Mouse (Mus musculus): Measurements from ENCODE around the gene Ralgps1.

Ralgps1 gene

GRCm38 (mm10) chr2:33173686-33174085, 197.6 kb downstream of the Ralgps1 start:
- no peak for DNase-seq (ENCODE audit: low spot score)

DNA sequence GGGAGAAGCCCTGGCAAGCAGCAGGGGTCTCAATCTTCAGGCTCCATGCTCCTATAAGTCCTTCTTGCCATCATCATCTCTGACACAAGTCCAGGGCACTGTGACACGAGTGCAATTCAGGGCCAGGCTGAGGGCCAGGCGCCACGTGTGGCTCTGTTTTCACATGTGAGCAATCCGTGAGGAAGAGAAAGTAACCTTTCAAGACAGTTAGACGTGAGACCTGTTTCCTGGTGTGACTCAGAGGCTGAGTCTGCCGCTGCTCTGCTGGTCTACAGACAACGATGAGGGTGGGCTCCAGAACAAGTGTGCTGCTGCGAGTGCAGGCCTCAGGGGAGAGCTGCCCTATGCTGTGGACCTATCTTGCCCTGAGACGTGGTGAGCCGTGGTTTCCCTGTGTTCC, 198.2 kb downstream of the Ralgps1 start:
- DNase-seq (ENCODE audit: low spot score): no peak

DNA sequence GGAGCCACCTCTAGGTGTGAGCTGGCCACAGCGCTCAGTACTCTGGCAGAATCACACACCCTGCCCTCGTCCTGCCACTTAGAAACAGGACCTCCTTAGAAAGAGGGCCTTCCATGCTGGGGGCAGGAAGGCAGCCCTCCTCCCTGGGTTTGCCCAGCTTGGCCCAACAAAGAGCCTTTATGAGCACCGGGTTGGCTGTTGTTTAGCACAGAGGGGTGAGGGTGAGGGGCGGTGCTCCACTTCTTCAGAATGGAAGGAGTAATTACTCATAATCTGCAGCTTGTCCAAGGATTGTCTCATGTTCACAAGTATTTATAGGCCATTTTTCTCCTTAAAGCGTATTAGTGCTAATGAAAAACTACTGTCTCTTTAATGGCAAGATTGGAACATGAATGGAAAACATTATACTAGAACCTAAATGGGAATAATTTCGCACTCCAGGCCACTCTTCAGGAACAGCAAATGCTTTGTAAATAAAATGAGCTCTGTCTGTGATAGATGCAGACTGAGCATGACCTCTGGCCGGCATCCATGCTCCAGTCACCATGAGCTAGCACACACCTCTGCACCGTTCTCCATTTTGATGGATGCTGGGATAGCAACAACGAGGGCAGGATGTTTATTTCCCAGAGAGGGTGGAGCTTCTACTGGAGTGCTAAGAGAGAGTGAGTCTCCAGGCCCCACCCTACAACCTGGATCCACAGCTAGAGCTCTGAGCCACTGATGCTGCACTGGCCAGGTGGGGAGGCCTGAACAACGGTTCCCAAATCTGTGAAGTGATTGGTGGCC, 200.3 kb downstream of the Ralgps1 start:
- no peak for DNase-seq (ENCODE audit: low spot score)

DNA sequence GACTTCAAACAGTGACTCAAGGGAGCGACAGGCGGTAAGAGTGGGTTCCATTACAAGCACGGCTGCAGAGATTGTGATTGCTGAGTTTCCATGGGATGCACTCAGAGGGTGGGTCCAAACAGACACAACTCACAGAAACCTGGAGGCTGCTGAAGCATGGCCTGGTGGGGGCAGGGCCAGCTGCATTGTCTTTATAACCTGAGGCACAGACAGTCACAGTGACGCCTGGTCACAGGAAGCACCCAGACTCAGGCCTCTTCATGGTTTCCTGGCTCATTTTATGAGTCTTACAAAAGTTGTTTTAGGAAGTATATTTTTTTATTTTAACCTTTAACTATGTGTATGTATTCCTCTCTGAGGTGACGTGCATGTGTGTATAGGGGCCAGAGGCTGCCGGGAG, 201.8 kb downstream of the Ralgps1 start:
- DNase-seq (ENCODE audit: low spot score): no peak

DNA sequence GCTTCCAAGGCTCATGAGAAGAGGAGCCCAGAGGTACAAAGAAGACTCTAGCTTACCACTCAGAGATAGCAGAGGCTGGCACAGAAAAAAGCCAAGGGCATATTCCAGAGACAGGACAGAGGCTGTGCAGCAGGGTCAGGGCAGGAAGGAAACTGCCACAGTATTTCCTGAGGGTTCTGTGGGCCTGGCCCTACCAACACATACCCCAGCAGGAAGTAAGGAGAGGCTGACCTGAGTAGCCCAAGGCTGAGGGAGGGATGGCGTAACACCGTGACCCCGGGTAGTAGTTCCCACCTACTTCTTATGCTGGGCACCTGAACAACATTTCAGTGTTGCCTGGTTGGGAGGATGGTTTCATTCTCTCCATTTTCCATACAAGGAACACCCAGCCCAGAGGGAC, 204.2 kb downstream of the Ralgps1 start:
- DNase-seq (ENCODE audit: low spot score): no peak

- peak; percentile 67 for DNase-seq (ENCODE audit: low spot score)
These were observed 205.4 kb downstream of the Ralgps1 start for GRCm38 (mm10) chr2:33165710-33166374.

GRCm38 (mm10) chr2:33165229-33165628, 206.1 kb downstream of the Ralgps1 start:
- DNase-seq (ENCODE audit: low spot score): no peak

DNA sequence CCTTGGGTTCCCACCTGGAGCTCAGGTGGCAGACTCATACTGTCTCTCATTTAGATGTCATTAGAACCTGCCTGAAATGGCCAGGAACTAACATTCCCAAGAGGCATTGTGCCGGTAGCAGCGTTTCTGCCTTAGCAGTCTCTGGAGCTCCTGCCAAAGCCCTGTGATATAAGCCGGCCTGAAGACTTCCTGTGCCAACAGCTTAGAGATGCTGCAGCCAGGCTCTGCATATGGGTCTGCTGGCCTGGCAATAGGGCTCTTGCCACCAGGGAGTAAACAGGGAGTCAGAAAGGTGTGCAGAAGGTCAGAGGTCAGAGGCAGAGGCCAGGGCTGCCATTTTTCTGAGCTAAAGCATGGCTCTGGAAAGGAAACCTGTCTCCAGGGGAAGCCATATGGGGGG, 206.6 kb downstream of the Ralgps1 start:
- DNase-seq (ENCODE audit: low spot score): peak; percentile 17

DNA sequence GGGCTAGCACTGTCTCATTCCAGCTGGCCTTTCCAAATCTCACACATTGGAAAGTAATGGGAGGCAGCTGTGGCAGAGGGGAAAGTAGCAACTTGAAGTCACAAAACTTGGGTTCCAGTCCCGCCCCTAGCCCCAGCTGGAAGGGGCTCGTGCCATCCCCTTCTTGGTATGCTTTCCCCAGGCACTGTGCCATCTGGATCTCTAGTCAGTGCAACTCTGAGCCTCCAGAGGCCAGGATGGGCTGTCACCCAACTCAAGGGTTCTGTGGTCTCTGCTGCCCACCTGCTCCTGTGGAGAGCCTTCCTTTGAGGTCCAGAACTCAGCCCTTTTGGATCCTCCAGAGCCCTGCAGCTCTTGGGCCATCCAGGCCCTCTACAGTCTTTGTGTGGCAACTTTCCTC, 209.2 kb downstream of the Ralgps1 start:
- DNase-seq (ENCODE audit: low spot score): no peak

- DNase-seq (ENCODE audit: low spot score): no peak
These were observed 210.8 kb downstream of the Ralgps1 start for GRCm38 (mm10) chr2:33160326-33160973.

GRCm38 (mm10) chr2:33159593-33159992, 211.7 kb downstream of the Ralgps1 start:
- no peak for DNase-seq (ENCODE audit: low spot score)

DNA sequence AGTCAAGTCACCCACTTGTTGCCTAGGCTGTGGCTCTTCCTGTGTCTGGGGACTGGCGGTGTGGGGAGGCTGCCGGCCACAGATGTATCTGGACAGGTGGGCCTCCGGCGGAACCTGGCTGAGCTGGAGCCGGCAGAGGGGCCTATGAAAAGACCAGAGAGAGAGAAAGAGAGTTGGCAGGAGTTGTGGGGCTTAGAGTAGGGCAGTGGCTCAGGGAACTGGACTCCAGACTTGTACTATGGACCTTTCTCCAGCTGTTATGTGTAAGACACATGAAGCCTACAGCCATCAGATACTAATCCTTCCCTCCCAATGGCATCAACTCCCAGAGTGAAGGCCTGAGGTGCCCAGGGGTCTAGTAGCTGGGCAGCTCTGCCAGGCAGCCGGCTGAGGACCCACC, 212.4 kb downstream of the Ralgps1 start:
- DNase-seq (ENCODE audit: low spot score): no peak

- no peak for DNase-seq (ENCODE audit: low spot score)
These were observed 215.0 kb downstream of the Ralgps1 start for GRCm38 (mm10) chr2:33156283-33156781.

DNA sequence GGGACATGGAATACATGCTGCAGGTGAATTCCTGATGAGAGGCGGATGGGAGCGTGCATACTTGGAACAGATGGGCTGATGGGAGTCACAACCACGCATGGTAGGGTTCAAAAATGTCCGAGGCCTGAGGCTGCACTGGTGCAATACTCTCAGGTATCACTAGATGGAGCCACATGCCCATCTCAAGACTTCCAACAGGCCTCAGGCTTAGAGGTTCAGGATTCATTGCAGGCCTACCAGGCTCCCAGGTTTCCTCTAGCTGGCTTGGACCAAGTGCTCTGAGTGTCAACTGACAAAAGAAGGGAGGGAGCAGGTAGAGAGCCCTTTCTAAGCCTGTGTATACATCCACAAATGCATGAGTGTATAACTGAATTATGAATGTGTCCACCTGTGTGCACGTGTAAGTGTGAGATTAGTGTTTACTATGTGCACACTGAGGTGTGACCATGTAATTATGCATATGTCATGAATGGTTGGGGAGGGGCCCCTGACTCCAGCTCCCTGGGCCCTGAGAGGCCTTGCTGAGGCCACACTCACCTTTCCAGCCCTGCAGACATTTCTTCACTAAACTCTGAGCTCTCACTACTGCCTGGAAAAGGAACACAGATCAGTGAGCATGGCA, 216.4 kb downstream of the Ralgps1 start:
- DNase-seq (ENCODE audit: low spot score): peak; percentile 42

DNA sequence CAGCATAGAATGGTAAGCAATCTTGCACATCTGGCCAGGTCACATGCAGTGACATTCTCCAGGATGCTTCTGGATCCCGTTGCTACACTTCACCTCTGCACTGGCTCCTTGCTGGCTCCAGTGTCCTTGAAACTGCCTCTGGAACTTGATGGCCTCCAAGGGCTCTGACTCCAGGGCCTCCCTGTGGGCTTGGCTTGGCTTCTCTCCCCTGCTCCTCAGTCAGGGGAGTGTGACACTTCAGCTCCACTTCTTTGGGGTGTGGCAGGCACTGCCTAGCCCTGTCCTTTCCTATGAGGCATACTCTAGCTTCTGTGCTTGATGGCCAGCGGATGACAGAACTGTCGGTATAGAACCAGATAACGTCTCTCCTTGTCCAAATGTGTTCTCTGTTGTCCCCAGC, 224.3 kb downstream of the Ralgps1 start:
- no peak for DNase-seq (ENCODE audit: low spot score)

DNA sequence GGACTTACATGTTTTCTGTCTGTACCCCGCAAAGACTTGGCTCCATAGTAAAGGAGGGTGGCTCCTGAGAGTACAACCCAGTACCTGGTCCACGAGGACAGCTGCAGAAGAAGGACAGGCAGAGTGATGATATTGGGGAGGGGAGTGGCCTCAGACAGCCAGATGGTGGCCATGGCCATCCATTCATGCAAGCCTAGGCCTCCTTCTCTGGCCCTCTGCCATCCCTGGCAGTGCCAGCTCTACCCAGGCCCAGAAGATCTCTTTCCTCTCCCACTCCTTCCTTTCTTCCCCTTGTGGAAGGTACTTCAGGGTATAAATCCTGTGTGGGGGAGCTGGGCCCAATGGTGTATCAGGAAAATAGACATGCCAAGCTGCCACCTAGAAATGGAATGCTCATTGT, 228.0 kb downstream of the Ralgps1 start:
- DNase-seq (ENCODE audit: low spot score): no peak

GRCm38 (mm10) chr2:33138491-33138890, 232.8 kb downstream of the Ralgps1 start:
- no peak for DNase-seq (ENCODE audit: low spot score)

DNA sequence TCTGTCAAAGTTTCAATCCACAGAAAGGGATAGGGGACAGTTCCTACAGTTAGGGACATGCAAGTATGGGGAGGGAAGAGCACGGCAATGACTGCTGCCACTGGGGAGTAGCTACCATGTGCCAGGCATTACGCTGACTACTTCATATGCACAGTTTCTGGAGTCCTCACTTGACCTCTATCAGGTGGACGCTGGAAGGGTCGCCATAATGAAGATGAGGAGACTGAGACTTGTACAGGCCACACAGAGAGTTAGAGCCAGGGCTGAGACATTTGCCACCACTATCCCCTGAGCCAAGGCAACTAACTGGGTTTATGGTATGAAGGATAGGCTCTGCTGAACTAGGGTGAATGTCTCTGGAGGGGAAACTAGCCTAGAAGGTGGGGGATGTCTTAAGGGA, 233.6 kb downstream of the Ralgps1 start:
- DNase-seq (ENCODE audit: low spot score): no peak

- no peak for DNase-seq (ENCODE audit: low spot score)
These were observed 234.0 kb downstream of the Ralgps1 start for GRCm38 (mm10) chr2:33137244-33137643.

DNA sequence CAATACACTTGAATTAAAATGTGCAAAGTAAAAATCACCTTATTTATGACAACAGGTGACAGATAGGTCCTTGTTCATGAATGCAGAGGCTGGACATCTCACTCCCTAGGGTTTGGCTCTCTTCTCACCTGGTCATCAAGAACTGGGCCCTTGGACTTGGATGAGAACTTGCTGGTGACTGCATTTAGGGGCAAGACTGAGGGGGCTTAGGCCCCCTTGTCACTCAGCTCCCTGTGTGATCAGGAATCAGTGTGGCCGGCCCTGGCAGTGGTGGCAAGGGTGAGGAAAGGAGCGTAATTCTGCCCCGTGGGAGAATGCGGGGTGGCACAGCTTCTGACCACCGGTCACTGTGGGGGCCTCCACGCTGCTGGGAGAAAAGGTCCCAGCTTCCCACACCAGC, 234.9 kb downstream of the Ralgps1 start:
- no peak for DNase-seq (ENCODE audit: low spot score)

DNA sequence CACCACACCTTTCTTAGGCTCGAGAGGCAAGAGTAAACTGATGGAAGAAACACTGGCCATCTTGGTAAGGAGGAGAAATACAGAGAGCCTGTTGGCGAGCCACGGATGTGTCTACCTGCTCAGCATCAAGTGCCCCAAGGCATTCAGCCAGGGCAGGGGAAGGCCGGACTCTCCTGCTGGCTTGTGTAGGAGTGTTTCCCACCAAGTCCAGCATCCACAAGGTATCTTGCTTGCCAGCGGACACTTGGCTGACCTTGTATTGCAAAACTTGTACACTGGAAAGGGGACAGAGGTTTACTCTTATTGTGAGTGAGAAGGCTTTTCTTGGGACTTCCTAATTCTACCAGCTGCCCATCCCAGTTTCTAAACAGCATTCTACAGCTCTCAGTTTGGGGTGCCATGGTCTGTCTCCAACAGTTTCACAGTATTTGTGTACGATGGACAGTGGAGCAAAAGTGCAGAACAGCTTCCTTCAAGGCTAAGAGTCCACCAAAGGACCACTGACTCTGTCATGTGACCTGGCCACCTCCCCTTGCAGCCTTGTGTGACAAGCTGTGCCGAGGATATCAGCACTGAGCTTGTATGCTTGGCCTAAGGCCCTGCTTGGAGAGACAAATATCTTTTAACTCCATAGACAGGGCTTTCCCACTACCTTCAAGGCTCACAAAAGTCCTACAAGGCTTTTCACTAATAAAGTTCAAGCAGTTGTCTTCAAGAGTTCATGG, 236.4 kb downstream of the Ralgps1 start:
- no peak for DNase-seq (ENCODE audit: low spot score)

- DNase-seq (ENCODE audit: low spot score): no peak
These were observed 239.0 kb downstream of the Ralgps1 start for GRCm38 (mm10) chr2:33132306-33132705.

Data from yolk sac, embryonic 10.5 days (tissue).